Mouse (Mus musculus) E14TG2a.4 (cell line): ENCODE measurements at regions not wholly inside any gene's neighbourhood (a gene's known extent, or its start where the extent isn't known, plus 50 kb on each side); places are given as distances from the start of the nearest gene placed in this dataset.

Source experiments
- CTCF ChIP-seq: conservative IDR thresholded peaks from 2 replicates; pipeline ENCODE4 v1.5.1; 2014; ENCODE audit warnings: low read length
- NANOG ChIP-seq: IDR thresholded peaks from 2 replicates; pipeline ENCODE4 v1.6.1; 2014; ENCODE audit warnings: borderline replicate concordance, low read length, mixed read lengths
- POU5F1 ChIP-seq: IDR thresholded peaks from 2 replicates; pipeline ENCODE4 v1.6.1; 2014; ENCODE audit warnings: low read length, borderline replicate concordance

DNA sequence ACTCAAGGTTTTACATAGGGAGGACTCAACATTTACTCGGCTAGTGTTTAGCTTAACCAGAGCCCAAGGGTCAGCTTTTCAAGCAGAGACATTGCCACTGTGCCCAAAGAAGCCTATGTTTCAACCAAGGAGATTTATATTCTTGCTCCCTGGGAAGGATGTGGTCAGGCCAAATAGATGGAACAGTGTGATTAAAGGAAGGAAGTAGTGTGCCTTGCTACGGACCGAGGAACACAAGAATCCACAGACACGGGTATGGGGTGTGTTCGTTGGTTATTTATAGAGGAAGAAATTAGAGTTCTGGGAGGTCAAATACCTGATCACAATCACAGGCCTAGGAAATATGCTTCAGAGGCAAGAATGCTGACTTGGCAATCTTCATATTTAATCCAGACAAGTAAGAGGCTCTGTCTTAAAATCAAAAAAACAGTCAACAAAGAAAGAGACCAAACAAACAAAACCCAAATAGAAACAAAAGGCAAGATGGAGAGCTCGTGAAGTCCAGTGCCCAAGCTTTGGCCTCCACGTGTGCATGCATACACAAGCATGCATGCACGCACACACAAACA, 133.9 kb upstream of the Trp63 start:
- TF ChIP-seq CTCF (no peak), POU5F1 (no peak), NANOG (no peak)
